ENCODE assay signal across 9 mouse cellular contexts in the genomic region with DNA sequence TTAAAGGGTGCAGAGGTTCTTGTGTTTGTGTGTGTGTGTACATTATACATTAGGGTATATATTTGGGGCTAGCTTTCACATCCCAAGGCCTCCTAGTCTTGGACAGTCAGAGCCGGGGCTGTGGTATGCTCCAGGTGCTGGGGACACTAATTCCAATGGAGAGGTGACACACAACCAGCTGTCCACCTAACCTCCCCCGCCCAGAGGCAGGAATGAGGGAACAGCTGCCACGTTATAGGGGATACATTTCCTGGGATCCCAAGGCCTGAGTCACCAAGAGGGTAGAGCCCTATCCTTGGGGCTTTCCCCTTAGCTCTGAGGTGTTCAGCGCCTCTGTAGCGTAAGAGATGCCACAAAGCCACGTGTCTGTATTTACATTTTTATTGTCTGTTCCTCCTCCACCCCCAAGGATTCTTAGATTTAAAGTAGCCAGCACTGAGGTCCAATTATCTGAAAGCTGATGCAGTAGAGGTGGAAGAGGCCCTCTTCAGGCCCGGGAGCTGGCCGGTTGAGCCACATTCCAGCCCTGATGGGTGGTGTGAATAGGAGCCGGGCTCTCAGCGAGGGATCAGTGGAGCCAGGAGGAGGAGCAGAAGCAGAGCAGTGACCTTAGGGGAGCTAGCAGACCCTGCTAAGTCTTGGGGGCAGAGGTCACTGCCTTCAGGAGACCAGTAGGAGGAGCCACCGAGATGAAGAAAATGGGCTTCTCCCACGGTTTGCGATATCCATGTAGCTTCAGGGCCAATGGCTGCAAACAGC. TPM values are rescaled to one million over a fixed set of nuclear protein-coding genes. Genes with fewer than 3 reads are reported as not detected.
DNase-seq lines count a peak whose midpoint lies in the region; ATAC-seq and TF ChIP-seq lines count a peak whose summit lies in the region.
"Had no signal": no experiment of that assay in that cellular context is flagged by ENCODE, and none has a peak within 500 bp of the region (broad histone marks: within the 10 kb centered on the region; RNA-seq: fewer than 3 reads in every experiment).

No protein-coding gene starts in this region.

- no peak overlapping the region for H3ac ChIP-seq in myocyte (ENCODE audit: control insufficient read depth, insufficient read length)

- TF ChIP-seq POLR2A in myocyte (IDR thresholded peaks at IDR 0.05; ENCODE audit: insufficient read length, low read depth): no peak

- H3K27me3 ChIP-seq in heart, embryonic 16.5 days (ENCODE audit: control insufficient read depth, insufficient read depth, low read length): peaks cover 12% of the 10 kb centered on the region
- H3K27me3 ChIP-seq in heart, embryonic 12.5 days (replicated peaks): peaks cover 28% of the 10 kb centered on the region
- H3K27me3 ChIP-seq in embryonic facial prominence, embryonic 12.5 days: peaks cover 31% of the 10 kb centered on the region
- H3K27me3 ChIP-seq in limb, embryonic 10.5 days (ENCODE audit: low read depth, poor library complexity, severe bottlenecking): peaks cover 40% of the 10 kb centered on the region
- no peaks in the 10 kb centered on the region for H3K27me3 ChIP-seq in myocyte (ENCODE audit: control insufficient read depth, insufficient read depth, insufficient read length)

- no peak overlapping the region for H3K4me2 ChIP-seq in heart, embryonic 16.5 days (ENCODE audit: low read depth, low read length)
- no peak overlapping the region for H3K4me2 ChIP-seq in heart, embryonic 12.5 days
- H3K4me2 ChIP-seq in embryonic facial prominence, embryonic 12.5 days (replicated peaks): 0 out of 2 replicates have a peak overlapping the region, but pooled peaks have one; percentile 3
- H3K4me2 ChIP-seq in myocyte (ENCODE audit: low read depth): peak overlapping the region; percentile 55

- WGBS in heart, embryonic 16.5 days: 35% methylated on average over 13 of the region's 13 CpGs
- WGBS in heart, embryonic 12.5 days: 26% methylated on average over 13 of the region's 13 CpGs
- WGBS in embryonic facial prominence, embryonic 12.5 days: 12% methylated on average over 13 of the region's 13 CpGs
- WGBS in limb, embryonic 10.5 days: 16% methylated on average over 13 of the region's 13 CpGs

- H3K9me3 ChIP-seq in heart, embryonic 16.5 days (replicated peaks; ENCODE audit: control insufficient read depth, low read length): no peaks in the 10 kb centered on the region
- H3K9me3 ChIP-seq in heart, embryonic 12.5 days (replicated peaks): no peaks in the 10 kb centered on the region
- no peaks in the 10 kb centered on the region for H3K9me3 ChIP-seq in embryonic facial prominence, embryonic 12.5 days
- no peaks in the 10 kb centered on the region for H3K9me3 ChIP-seq in limb, embryonic 10.5 days (replicated peaks)

- peak overlapping the region; percentile 7; the same call in 1 of the 2 replicates for H3K27ac ChIP-seq in heart, embryonic 16.5 days (ENCODE audit: low read length)
- no peak overlapping the region for H3K27ac ChIP-seq in heart, embryonic 12.5 days (ENCODE audit: poor library complexity, severe bottlenecking)
- H3K27ac ChIP-seq in embryonic facial prominence, embryonic 12.5 days: peak overlapping the region; percentile 60; the same call in 1 of the 2 replicates
- 0 out of 2 replicates have a peak overlapping the region, but pooled peaks have one; percentile 4 for H3K27ac ChIP-seq in limb, embryonic 10.5 days

- no peaks in the 10 kb centered on the region for H3K79me2 ChIP-seq in myocyte (ENCODE audit: control insufficient read depth, insufficient read depth)

- no peaks in the 10 kb centered on the region for H3K36me3 ChIP-seq in heart, embryonic 16.5 days (ENCODE audit: control insufficient read depth, insufficient read depth)
- no peaks in the 10 kb centered on the region for H3K36me3 ChIP-seq in heart, embryonic 12.5 days
- H3K36me3 ChIP-seq in embryonic facial prominence, embryonic 12.5 days: no peaks in the 10 kb centered on the region
- peaks cover 3% of the 10 kb centered on the region; the same call in 1 of the 2 replicates for H3K36me3 ChIP-seq in limb, embryonic 10.5 days
- H3K36me3 ChIP-seq in myocyte (ENCODE audit: control insufficient read depth, insufficient read depth): no peaks in the 10 kb centered on the region

- H3K4me1 ChIP-seq in heart, embryonic 16.5 days (ENCODE audit: control insufficient read depth, insufficient read depth, low read length): peaks cover 13% of the 10 kb centered on the region; the same call in 1 of the 2 replicates
- peaks cover 41% of the 10 kb centered on the region for H3K4me1 ChIP-seq in heart, embryonic 12.5 days (replicated peaks)
- H3K4me1 ChIP-seq in embryonic facial prominence, embryonic 12.5 days: peaks cover 44% of the 10 kb centered on the region
- H3K4me1 ChIP-seq in limb, embryonic 10.5 days: peaks cover 62% of the 10 kb centered on the region

- no peak overlapping the region for H3K9ac ChIP-seq in heart, embryonic 16.5 days (ENCODE audit: low read length)
- no peak overlapping the region for H3K9ac ChIP-seq in heart, embryonic 12.5 days
- H3K9ac ChIP-seq in embryonic facial prominence, embryonic 12.5 days: 0 out of 2 replicates have a peak overlapping the region, but pooled peaks have one; percentile 11

- no peak for ATAC-seq in heart, embryonic 16.5 days (replicated peaks; ENCODE audit: extremely low read depth, insufficient read depth, low FRiP score)
- no peak for ATAC-seq in heart, embryonic 12.5 days (ENCODE audit: insufficient number of reproducible peaks, low FRiP score)
- ATAC-seq in embryonic facial prominence, embryonic 12.5 days (ENCODE audit: insufficient number of reproducible peaks, insufficient read depth, low FRiP score, low TSS enrichment): no peak
- ATAC-seq: CD4-positive, CD25-positive, alpha-beta regulatory T cell, adult 4 months had no signal

- no peak overlapping the region for H3K4me3 ChIP-seq in heart, embryonic 16.5 days (ENCODE audit: low read length)
- no peak overlapping the region for H3K4me3 ChIP-seq in heart, embryonic 12.5 days
- no peak overlapping the region for H3K4me3 ChIP-seq in embryonic facial prominence, embryonic 12.5 days
- H3K4me3 ChIP-seq in limb, embryonic 10.5 days: no peak overlapping the region
- H3K4me3 ChIP-seq in myocyte: no peak overlapping the region

- DNase-seq in limb, embryonic 10.5 days (ENCODE audit: low spot score): no peak
- DNase-seq in natural killer cell, adult 2 months (ENCODE audit: low spot score in 2 of 2): no peak
- no peak for DNase-seq in thymus, postnatal 0 days (ENCODE audit: low spot score)
- no peak for DNase-seq in layer of hippocampus, adult 9-10 months (ENCODE audit: low spot score)

TF ChIP-seq in myocyte, 11 proteins besides CTCF, POLR2A, EP300 and RAD21 (continues in another document):
- peak; percentile 53 for TF ChIP-seq MAX (IDR thresholded peaks at IDR 0.05; ENCODE audit: low read depth)
- TF ChIP-seq POLR2AphosphoS2 (IDR thresholded peaks at IDR 0.05; ENCODE audit: insufficient read length, low read depth): no peak
- TF ChIP-seq MYOD1 (IDR thresholded peaks at IDR 0.05; ENCODE audit: control insufficient read depth in 1 of 3, insufficient read length in 2 of 3, low read depth in 2 of 3): peak; percentile 41 to 98 (median 91)

RNA-seq across cellular contexts. Expression of a gene that starts 2.5 kb away (rescaled TPM):
- polyA plus RNA-seq in heart, embryonic 16.5 days (2015; fragmentation: Nextera tagmentation; extraction: Ambion mirVana): 1.6 and 8.3 TPM in 2 replicates
- 0.59 and 0.96 TPM in 2 replicates for polyA plus RNA-seq in heart, embryonic 12.5 days (2016; fragmentation: Nextera tagmentation; extraction: Ambion mirVana)
- 8.3 and 8.4 TPM in 2 replicates for polyA plus RNA-seq in embryonic facial prominence, embryonic 12.5 days (2016; fragmentation: Nextera tagmentation; extraction: Ambion mirVana)
- 6.3 and 7.2 TPM in 2 replicates for polyA plus RNA-seq in limb, embryonic 10.5 days (2016; fragmentation: Nextera tagmentation; extraction: Ambion mirVana)
- 0.06 TPM for polyA plus RNA-seq in myocyte (2012; fragmentation: generic; extraction: Trizol)
- 2.9 and 3.3 TPM in 2 replicates for polyA plus RNA-seq in thymus, postnatal 0 days (2015; fragmentation: Nextera tagmentation; extraction: Ambion mirVana)
- polyA plus RNA-seq: CD4-positive, CD25-positive, alpha-beta regulatory T cell, adult 4 months had no signal

RNA-seq across cellular contexts. Expression of a gene that starts 14.1 kb away (rescaled TPM):
- polyA plus RNA-seq in heart, embryonic 16.5 days (2015; fragmentation: Nextera tagmentation; extraction: Ambion mirVana): 8.8 and 9.6 TPM in 2 replicates
- 8.3 and 10.0 TPM in 2 replicates for polyA plus RNA-seq in heart, embryonic 12.5 days (2016; fragmentation: Nextera tagmentation; extraction: Ambion mirVana)
- polyA plus RNA-seq in embryonic facial prominence, embryonic 12.5 days (2016; fragmentation: Nextera tagmentation; extraction: Ambion mirVana): 10.5 and 11.2 TPM in 2 replicates
- 9.7 and 10.1 TPM in 2 replicates for polyA plus RNA-seq in limb, embryonic 10.5 days (2016; fragmentation: Nextera tagmentation; extraction: Ambion mirVana)
- polyA plus RNA-seq in myocyte (2012; fragmentation: generic; extraction: Trizol): 10.6 TPM
- 7.8 and 11.1 TPM in 2 replicates for polyA plus RNA-seq in thymus, postnatal 0 days (2015; fragmentation: Nextera tagmentation; extraction: Ambion mirVana)

RNA-seq across cellular contexts. Expression of a gene that starts 20.1 kb away (rescaled TPM):
- 26.1 and 30.4 TPM in 2 replicates for polyA plus RNA-seq in heart, embryonic 16.5 days (2015; fragmentation: Nextera tagmentation; extraction: Ambion mirVana)
- polyA plus RNA-seq in heart, embryonic 12.5 days (2016; fragmentation: Nextera tagmentation; extraction: Ambion mirVana): 27.5 and 29.0 TPM in 2 replicates
- polyA plus RNA-seq in embryonic facial prominence, embryonic 12.5 days (2016; fragmentation: Nextera tagmentation; extraction: Ambion mirVana): 50.9 and 53.7 TPM in 2 replicates
- 48.0 and 53.0 TPM in 2 replicates for polyA plus RNA-seq in limb, embryonic 10.5 days (2016; fragmentation: Nextera tagmentation; extraction: Ambion mirVana)
- polyA plus RNA-seq in myocyte (2012; fragmentation: generic; extraction: Trizol): 26.4 TPM
- 40.7 and 43.0 TPM in 2 replicates for polyA plus RNA-seq in thymus, postnatal 0 days (2015; fragmentation: Nextera tagmentation; extraction: Ambion mirVana)

RNA-seq across cellular contexts. Expression of a gene that starts 28.6 kb away (rescaled TPM):
- 141 and 149 TPM in 2 replicates for polyA plus RNA-seq in heart, embryonic 16.5 days (2015; fragmentation: Nextera tagmentation; extraction: Ambion mirVana)
- polyA plus RNA-seq in heart, embryonic 12.5 days (2016; fragmentation: Nextera tagmentation; extraction: Ambion mirVana): 129 and 142 TPM in 2 replicates
- polyA plus RNA-seq in embryonic facial prominence, embryonic 12.5 days (2016; fragmentation: Nextera tagmentation; extraction: Ambion mirVana): 86.9 and 88.2 TPM in 2 replicates
- polyA plus RNA-seq in limb, embryonic 10.5 days (2016; fragmentation: Nextera tagmentation; extraction: Ambion mirVana): 130 and 137 TPM in 2 replicates
- polyA plus RNA-seq in myocyte (2012; fragmentation: generic; extraction: Trizol): 53.2 TPM
- 80.5 and 87.0 TPM in 2 replicates for polyA plus RNA-seq in thymus, postnatal 0 days (2015; fragmentation: Nextera tagmentation; extraction: Ambion mirVana)

RNA-seq across cellular contexts. Expression of a gene that starts 34.8 kb away (rescaled TPM):
- 249 and 255 TPM in 2 replicates for polyA plus RNA-seq in heart, embryonic 16.5 days (2015; fragmentation: Nextera tagmentation; extraction: Ambion mirVana)
- polyA plus RNA-seq in heart, embryonic 12.5 days (2016; fragmentation: Nextera tagmentation; extraction: Ambion mirVana): 331 and 335 TPM in 2 replicates
- 582 and 594 TPM in 2 replicates for polyA plus RNA-seq in embryonic facial prominence, embryonic 12.5 days (2016; fragmentation: Nextera tagmentation; extraction: Ambion mirVana)
- 408 and 469 TPM in 2 replicates for polyA plus RNA-seq in limb, embryonic 10.5 days (2016; fragmentation: Nextera tagmentation; extraction: Ambion mirVana)
- 231 TPM for polyA plus RNA-seq in myocyte (2012; fragmentation: generic; extraction: Trizol)
- 178 and 286 TPM in 2 replicates for polyA plus RNA-seq in thymus, postnatal 0 days (2015; fragmentation: Nextera tagmentation; extraction: Ambion mirVana)

Comparison
In these comparisons a context has a peak if more than half of its experiments do, and no peak if none do; other contexts are left out.
1. H3K4me2 ChIP-seq: peak in embryonic facial prominence, embryonic 12.5 days (single experiment) and myocyte (single experiment); none in heart, embryonic 16.5 days (single experiment) and heart, embryonic 12.5 days (single experiment).